Mouse (Mus musculus): ENCODE measurements at regions not wholly inside any gene's neighbourhood (a gene's known extent, or its start where the extent isn't known, plus 50 kb on each side); places are given as distances from the start of the nearest gene placed in this dataset.

DNA sequence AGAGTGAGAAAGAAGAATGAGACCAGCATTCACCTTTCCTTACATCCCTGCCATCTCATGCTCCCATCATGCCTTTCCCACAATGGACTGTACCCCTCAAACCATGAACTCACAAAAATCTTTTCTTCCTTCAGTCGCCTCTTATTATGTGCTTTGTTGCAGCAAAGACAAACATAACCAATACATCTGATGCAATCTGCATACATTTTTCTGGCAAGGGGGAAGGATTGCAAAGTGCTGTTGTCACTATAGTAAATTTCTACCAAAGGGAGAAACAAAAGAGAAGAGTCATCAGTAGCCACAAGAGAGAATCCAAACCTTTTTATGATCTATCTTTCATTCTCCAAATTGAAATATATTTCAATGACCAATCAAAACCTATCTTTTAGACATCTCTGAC is 884.4 kb downstream of the Gsdmc2 start:
- TF ChIP-seq POLR2A (IDR thresholded peaks at IDR 0.05; ENCODE audit: low read depth, low read length) (no peak), CTCF (IDR thresholded peaks at IDR 0.05; ENCODE audit: extremely low read depth, insufficient read length, insufficient replicate concordance, low read depth, low read length) (no peak)

Data from small intestine, adult 2 months (tissue).